Mouse (Mus musculus): ENCODE results near the gene Trmt44.

Trmt44 gene

GRCm38 (mm10) chr5:35539576-35539975 lies 35.3 kb downstream of the Trmt44 start:
- no peak for DNase-seq

- no peak for DNase-seq
Observed at GRCm38 (mm10) chr5:35538022-35538421, 36.8 kb downstream of the Trmt44 start.

GRCm38 (mm10) chr5:35537474-35537873 lies 37.4 kb downstream of the Trmt44 start:
- DNase-seq = no peak

GRCm38 (mm10) chr5:35536271-35536670 lies 38.6 kb downstream of the Trmt44 start:
- DNase-seq = no peak

GRCm38 (mm10) chr5:35531586-35531985 lies 43.3 kb downstream of the Trmt44 start:
- DNase-seq = peak in 1 of 2 experiments; percentile 37

- DNase-seq = peak in 1 of 2 experiments; percentile 26
Observed at GRCm38 (mm10) chr5:35530442-35530841, 44.4 kb downstream of the Trmt44 start.

GRCm38 (mm10) chr5:35525469-35526123 lies 49.3 kb downstream of the Trmt44 start, which contains the start of gene Cpz:
Gene Cpz (minus strand): TSS chr5:35525698.
- DNase-seq = no peak

GRCm38 (mm10) chr5:35524381-35524780 lies 50.5 kb downstream of the Trmt44 start:
- DNase-seq = no peak

- peak; percentile 29 to 66 for DNase-seq
Observed at GRCm38 (mm10) chr5:35523735-35524134, 51.1 kb downstream of the Trmt44 start.

- no peak for DNase-seq
Observed at GRCm38 (mm10) chr5:35516781-35517180, 58.1 kb downstream of the Trmt44 start.

- peak; percentile 34 to 52 for DNase-seq
Observed at GRCm38 (mm10) chr5:35510589-35510988, 64.3 kb downstream of the Trmt44 start.
